Mouse (Mus musculus): ENCODE data around the gene Fam117a. TPM values are rescaled to one million over a fixed set of nuclear protein-coding genes. Genes with fewer than 3 reads are reported as not detected.

The Fam117a gene
- polyA plus RNA-seq (2012; rRNA removed), result 5.2 and 7.4 TPM in 2 replicates

DNA sequence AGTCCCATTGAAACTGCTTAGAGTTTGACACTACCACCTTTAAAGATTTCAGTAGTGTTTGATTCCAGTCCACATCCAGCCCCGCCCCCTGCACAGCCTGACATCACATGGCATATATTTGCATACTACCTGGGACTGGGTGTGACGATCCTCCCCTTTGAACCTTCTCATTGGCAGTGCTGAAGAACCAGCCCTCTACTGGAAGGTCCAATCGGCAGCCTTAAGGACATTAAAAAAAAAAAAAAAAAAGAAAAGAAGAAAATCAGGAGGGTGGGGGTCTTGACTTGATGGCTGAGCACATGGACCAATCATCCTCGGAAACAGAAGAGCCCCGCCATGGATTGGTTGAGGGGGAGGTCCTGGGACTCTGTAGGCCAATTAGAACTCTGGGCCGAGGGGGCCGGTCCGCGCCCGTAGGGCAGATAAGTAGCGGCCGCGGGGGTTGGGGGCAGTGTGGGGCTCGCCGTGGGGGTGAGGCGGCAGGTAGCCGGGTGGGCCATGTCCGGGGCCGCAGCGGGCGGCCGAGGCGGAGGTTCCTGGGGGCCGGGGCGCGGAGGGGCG lies at the start of gene Fam117a:
Gene Fam117a, plus strand, starts transcription at position 451 of the 561 bp plus-strand sequence.

DNA sequence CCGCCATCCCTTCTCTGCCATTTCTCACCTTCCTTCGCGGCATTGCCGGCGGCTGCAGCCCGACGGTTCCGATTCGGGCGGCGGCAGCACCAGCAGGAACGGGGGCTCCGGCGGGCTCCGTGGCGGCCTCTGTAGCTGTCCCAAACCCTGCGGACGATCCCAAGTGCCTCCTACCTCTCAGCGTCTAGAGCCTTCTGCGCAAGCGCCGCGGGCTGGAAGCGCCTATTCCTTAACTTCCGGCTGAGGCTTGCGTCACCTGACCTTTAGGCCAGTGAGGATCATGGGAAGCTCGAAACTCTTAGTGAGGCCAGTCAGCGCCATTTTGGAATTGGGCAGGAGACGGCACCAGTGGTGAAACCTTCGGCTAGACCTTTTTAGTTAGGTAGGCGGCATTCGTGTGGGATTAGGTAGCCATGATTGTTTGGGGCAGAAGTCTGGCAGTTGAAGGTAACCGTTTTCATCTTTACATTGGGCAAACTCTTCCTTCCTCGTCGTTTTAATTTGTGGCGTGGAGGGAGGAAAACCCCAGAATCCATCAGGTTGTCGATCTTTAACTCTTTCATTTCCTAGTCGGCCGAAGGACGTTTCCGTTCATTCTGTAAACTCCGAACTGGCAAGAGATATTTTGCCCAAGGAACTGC lies 26.7 kb upstream of the Fam117a start, which contains the start of gene Kat7:
Gene Kat7, minus strand, starts transcription at position 240 of the 641 bp plus-strand sequence.

GRCm38 (mm10) chr11:95384319-95384972 lies 47.6 kb downstream of the Fam117a start, which contains the start of gene Slc35b1:
TSS of gene Slc35b1 (plus strand) at chr11:95384692.

DNA sequence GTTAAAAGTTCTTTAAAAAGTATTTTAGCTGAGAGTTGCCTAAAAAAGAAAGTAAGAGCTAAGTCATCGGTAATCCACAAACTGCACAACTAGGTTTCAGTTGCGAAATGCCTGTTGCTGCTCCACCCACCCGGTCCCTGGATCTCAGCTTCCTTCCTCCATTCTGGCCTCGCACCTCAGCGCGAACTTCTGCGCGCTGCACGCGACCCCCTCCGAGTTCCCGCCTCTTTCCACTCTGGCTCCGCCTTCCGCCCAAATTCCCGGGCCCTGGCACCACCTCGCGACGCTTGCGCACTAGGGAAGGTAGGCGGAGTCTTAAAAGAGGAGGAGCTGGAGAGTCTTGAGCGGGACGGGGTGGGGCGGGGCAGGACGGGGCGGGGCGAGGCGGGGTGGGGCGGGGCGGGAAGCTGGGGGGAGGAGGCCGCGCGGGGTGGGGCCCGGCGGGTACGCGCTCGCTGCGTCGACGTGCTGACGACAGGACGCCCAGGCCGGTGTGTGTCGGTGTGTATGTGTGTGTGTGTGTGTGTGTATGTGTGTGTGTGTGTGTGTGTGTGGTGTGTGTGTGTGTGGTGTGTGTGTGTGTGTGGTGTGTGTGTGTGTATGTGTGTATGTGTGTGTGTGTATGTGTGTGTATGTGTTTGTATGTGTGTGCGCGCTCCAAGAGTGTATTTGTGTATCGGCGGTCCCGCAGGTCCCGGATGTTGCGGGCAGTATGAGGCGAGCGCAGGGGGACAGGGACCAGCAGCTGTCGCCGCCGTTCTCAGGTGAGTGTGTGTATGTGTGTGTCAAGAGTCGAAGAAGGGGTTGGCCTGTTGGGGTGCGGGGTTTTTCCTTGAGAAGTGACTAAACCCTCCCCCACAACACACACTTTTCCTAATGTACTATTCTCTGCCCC lies 77.1 kb downstream of the Fam117a start, which contains the start of gene Spop:
Gene Spop, plus strand, starts transcription at position 440 of the 895 bp plus-strand sequence.

Other genes with a start within 250 kb of the Fam117a start
- gene Dlx3, start 216.9 kb upstream of the Fam117a start, polyA plus RNA-seq (2012; rRNA removed), result 0.08 and 0.52 TPM in 2 replicates
- gene Dlx4, start 190.8 kb upstream of the Fam117a start, polyA plus RNA-seq (2012; rRNA removed), result 0.13 and 0.28 TPM in 2 replicates
- gene Tac4, start 75.5 kb upstream of the Fam117a start, polyA plus RNA-seq (2012; rRNA removed), result not detected in 2 replicates
- gene Kat7, start 26.8 kb upstream of the Fam117a start, polyA plus RNA-seq (2012; rRNA removed), result 50.5 and 53.4 TPM in 2 replicates
- 124 and 129 TPM in 2 replicates for gene Slc35b1, start 47.7 kb downstream of the Fam117a start, polyA plus RNA-seq (2012; rRNA removed)
- 64.3 and 74.8 TPM in 2 replicates for gene Spop, start 77.1 kb downstream of the Fam117a start, polyA plus RNA-seq (2012; rRNA removed)
- gene Nxph3, start 177.6 kb downstream of the Fam117a start, polyA plus RNA-seq (2012; rRNA removed), result 27.4 and 29.1 TPM in 2 replicates